Mouse (Mus musculus) MEL (cell line): ENCODE results near the gene Mpg.

ENCODE experiments used
- CHD2 ChIP-seq: IDR thresholded peaks from 2 replicates; pipeline ENCODE4 v1.6.1; 2011; ENCODE audit warnings: low read length, improper control_type of control experiment
- CTCF ChIP-seq, 3 experiments: IDR thresholded peaks in 2 of 3; conservative IDR thresholded peaks in 1 of 3; 2 replicates each; pipeline ENCODE4 v1.5.1; 2011 to 2012; ENCODE audit warnings: low read length in 3 of 3, low read depth in 2 of 3, mild to moderate bottlenecking in 2 of 3, improper control_type of control experiment in 1 of 3, inconsistent platforms in 1 of 3, mixed read lengths in 1 of 3, moderate library complexity in 1 of 3; ENCODE audit not compliant: control insufficient read depth in 1 of 3, insufficient read depth in 1 of 3, poor library complexity in 1 of 3, severe bottlenecking in 1 of 3
- E2F4 ChIP-seq: IDR thresholded peaks from 2 replicates; pipeline ENCODE4 v1.6.1; 2011; ENCODE audit warnings: low read depth, low read length, improper control_type of control experiment, borderline replicate concordance
- EP300 ChIP-seq, 2 experiments: IDR thresholded peaks; 2 replicates each; pipeline ENCODE4 v1.6.1; 2011; ENCODE audit warnings: improper control_type of control experiment in 2 of 2, low read length in 2 of 2, low read depth in 1 of 2, mild to moderate bottlenecking in 1 of 2
- ETS1 ChIP-seq: IDR thresholded peaks from 2 replicates; pipeline ENCODE4 v1.6.1; 2012; ENCODE audit warnings: low read depth, mild to moderate bottlenecking, inconsistent platforms, low read length, improper control_type of control experiment, moderate library complexity
- GATA1 ChIP-seq: IDR thresholded peaks from 2 replicates; pipeline ENCODE4 v1.6.1; 2011; ENCODE audit warnings: low read depth, low read length, improper control_type of control experiment
- JUND ChIP-seq: IDR thresholded peaks from 2 replicates; pipeline ENCODE4 v1.6.1; 2011; ENCODE audit warnings: low read depth, mild to moderate bottlenecking, improper control_type of control experiment, low read length
- MEF2A ChIP-seq: IDR thresholded peaks from 2 replicates; pipeline ENCODE4 v1.6.1; 2014; ENCODE audit warnings: low read depth, mild to moderate bottlenecking, inconsistent platforms, low read length, improper control_type of control experiment; ENCODE audit not compliant: poor library complexity, insufficient replicate concordance, severe bottlenecking; ENCODE audit errors: extremely low read depth
- POLR2A ChIP-seq, 2 experiments: IDR thresholded peaks; 2 replicates each; pipeline ENCODE4 v1.6.1; 2011 to 2012; ENCODE audit warnings: low read length in 2 of 2, mild to moderate bottlenecking in 2 of 2, control low read depth in 1 of 2, improper control_type of control experiment in 1 of 2, low read depth in 1 of 2, moderate library complexity in 1 of 2; ENCODE audit not compliant: control insufficient read depth in 1 of 2, insufficient read depth in 1 of 2, poor library complexity in 1 of 2
- SIN3A ChIP-seq: IDR thresholded peaks from 2 replicates; pipeline ENCODE4 v1.6.1; 2012; ENCODE audit warnings: low read length, improper control_type of control experiment, inconsistent platforms
- TCF12 ChIP-seq: IDR thresholded peaks from 2 replicates; pipeline ENCODE4 v1.6.1; 2014; ENCODE audit warnings: low read depth, mild to moderate bottlenecking, inconsistent platforms, low read length, improper control_type of control experiment, moderate library complexity

GRCm38 (mm10) chr11:32221951-32222409 lies 4.3 kb upstream of the Mpg start, which contains the start of gene Rhbdf1:
- TF ChIP-seq POLR2A (IDR thresholded peaks at IDR 0.05; ENCODE audit: control insufficient read depth in 1 of 2, insufficient read depth in 1 of 2, low read depth in 1 of 2, low read length in 2 of 2, poor library complexity in 1 of 2) (no peak), E2F4 (no peak), CTCF (IDR thresholded peaks at IDR 0.05 in 2 of 3, conservative IDR thresholded peaks at IDR 0.05 in 1 of 3; ENCODE audit: control insufficient read depth in 1 of 3, insufficient read depth in 1 of 3, low read depth in 2 of 3, low read length in 3 of 3, poor library complexity in 1 of 3, severe bottlenecking in 1 of 3) (no peak), EP300 (IDR thresholded peaks at IDR 0.05; ENCODE audit: low read depth in 1 of 2, low read length in 2 of 2) (no peak), JUND (no peak), ETS1 (no peak), SIN3A (no peak), CHD2 (no peak), MEF2A (no peak), TCF12 (no peak), GATA1 (no peak)
